9 mouse cellular contexts compared by ENCODE assay signal in genomic region chr7:143389860-143390259, GRCm38 (mm10).
A peak's percentile ranks its signal among the peaks of the same experiment; 100 is the strongest.
DNase-seq lines count a peak whose midpoint lies in the region; ATAC-seq lines count a peak whose summit lies in the region.
"Had no signal": no experiment of that assay in that cellular context is flagged by ENCODE, and none has a peak within 500 bp of the region (broad histone marks: within the 10 kb centered on the region; RNA-seq: fewer than 3 reads in every experiment).

No protein-coding gene starts in this region.

- DNase-seq in kidney, adult 11 months: no peak
- DNase-seq in cerebellum, adult 9-10 months: peak; percentile 24
- no peak for DNase-seq in right cerebral cortex, postnatal 14 days
- DNase-seq in spleen, adult 18-20 months: no peak

- 53% methylated on average over 2 of the region's 2 CpGs for WGBS in kidney, embryonic 15.5 days
- 36% methylated on average over 2 of the region's 2 CpGs for WGBS in embryonic facial prominence, embryonic 15.5 days
- WGBS in limb, embryonic 13.5 days: 33% methylated on average over 2 of the region's 2 CpGs

- no peaks in the 10 kb centered on the region for H3K27me3 ChIP-seq in kidney, embryonic 15.5 days
- no peaks in the 10 kb centered on the region for H3K27me3 ChIP-seq in embryonic facial prominence, embryonic 15.5 days
- H3K27me3 ChIP-seq in limb, embryonic 13.5 days: no peaks in the 10 kb centered on the region

- peak overlapping the region; percentile 80 for H3K27ac ChIP-seq in kidney, embryonic 15.5 days
- peak overlapping the region; percentile 78 for H3K27ac ChIP-seq in embryonic facial prominence, embryonic 15.5 days (replicated peaks)
- H3K27ac ChIP-seq in limb, embryonic 13.5 days: peak overlapping the region; percentile 91

- H3K4me3 ChIP-seq in kidney, embryonic 15.5 days (replicated peaks): no peak overlapping the region
- no peak overlapping the region for H3K4me3 ChIP-seq in embryonic facial prominence, embryonic 15.5 days (replicated peaks)
- H3K4me3 ChIP-seq in limb, embryonic 13.5 days: no peak overlapping the region

- peaks cover 28% of the 10 kb centered on the region for H3K4me1 ChIP-seq in kidney, embryonic 15.5 days
- peaks cover 22% of the 10 kb centered on the region for H3K4me1 ChIP-seq in embryonic facial prominence, embryonic 15.5 days
- peaks cover 36% of the 10 kb centered on the region for H3K4me1 ChIP-seq in limb, embryonic 13.5 days

- H3K9me3 ChIP-seq in kidney, embryonic 15.5 days (replicated peaks): no peaks in the 10 kb centered on the region; the same call in 1 of the 2 replicates
- no peaks in the 10 kb centered on the region for H3K9me3 ChIP-seq in embryonic facial prominence, embryonic 15.5 days (replicated peaks)
- no peaks in the 10 kb centered on the region for H3K9me3 ChIP-seq in limb, embryonic 13.5 days
- H3K9me3 ChIP-seq: G1E had no signal

- H3K4me2 ChIP-seq in kidney, embryonic 15.5 days: peak overlapping the region; percentile 31
- no peak overlapping the region for H3K4me2 ChIP-seq in embryonic facial prominence, embryonic 15.5 days (replicated peaks)
- peak overlapping the region; percentile 41 for H3K4me2 ChIP-seq in limb, embryonic 13.5 days (replicated peaks)

- peak; percentile 15; the same call in 1 of the 2 replicates for ATAC-seq in kidney, embryonic 15.5 days (replicated peaks; ENCODE audit: low FRiP score)
- no peak for ATAC-seq in embryonic facial prominence, embryonic 15.5 days (ENCODE audit: insufficient number of reproducible peaks, low FRiP score, low TSS enrichment, low read depth)
- 0 out of 2 replicates have a peak, but pooled peaks have one; percentile 8 for ATAC-seq in limb, embryonic 13.5 days (ENCODE audit: low FRiP score, low read depth)
- ATAC-seq in megakaryocyte-erythroid progenitor cell, adult 5-6 weeks (replicated peaks; ENCODE audit: low FRiP score, low TSS enrichment, poor library complexity, severe bottlenecking): no peak

- H3K36me3 ChIP-seq in kidney, embryonic 15.5 days: no peaks in the 10 kb centered on the region
- H3K36me3 ChIP-seq in embryonic facial prominence, embryonic 15.5 days: no peaks in the 10 kb centered on the region
- no peaks in the 10 kb centered on the region for H3K36me3 ChIP-seq in limb, embryonic 13.5 days
- H3K36me3 ChIP-seq: G1E had no signal

- no peak overlapping the region for H3K9ac ChIP-seq in kidney, embryonic 15.5 days
- no peak overlapping the region for H3K9ac ChIP-seq in embryonic facial prominence, embryonic 15.5 days
- 0 out of 2 replicates have a peak overlapping the region, but pooled peaks have one; percentile 35 for H3K9ac ChIP-seq in limb, embryonic 13.5 days

Comparison
In these comparisons a context has a peak if more than half of its experiments do, and no peak if none do; other contexts are left out.
1. ATAC-seq: peak in kidney, embryonic 15.5 days (single experiment) and limb, embryonic 13.5 days (single experiment); none in embryonic facial prominence, embryonic 15.5 days (single experiment) and megakaryocyte-erythroid progenitor cell, adult 5-6 weeks (single experiment).
2. Peak in every context shown above with its lines, with median percentiles within 50 percentile points of each other: H3K27ac ChIP-seq.